Mouse (Mus musculus): ENCODE data around the gene Dgki.

The Dgki gene

DNA sequence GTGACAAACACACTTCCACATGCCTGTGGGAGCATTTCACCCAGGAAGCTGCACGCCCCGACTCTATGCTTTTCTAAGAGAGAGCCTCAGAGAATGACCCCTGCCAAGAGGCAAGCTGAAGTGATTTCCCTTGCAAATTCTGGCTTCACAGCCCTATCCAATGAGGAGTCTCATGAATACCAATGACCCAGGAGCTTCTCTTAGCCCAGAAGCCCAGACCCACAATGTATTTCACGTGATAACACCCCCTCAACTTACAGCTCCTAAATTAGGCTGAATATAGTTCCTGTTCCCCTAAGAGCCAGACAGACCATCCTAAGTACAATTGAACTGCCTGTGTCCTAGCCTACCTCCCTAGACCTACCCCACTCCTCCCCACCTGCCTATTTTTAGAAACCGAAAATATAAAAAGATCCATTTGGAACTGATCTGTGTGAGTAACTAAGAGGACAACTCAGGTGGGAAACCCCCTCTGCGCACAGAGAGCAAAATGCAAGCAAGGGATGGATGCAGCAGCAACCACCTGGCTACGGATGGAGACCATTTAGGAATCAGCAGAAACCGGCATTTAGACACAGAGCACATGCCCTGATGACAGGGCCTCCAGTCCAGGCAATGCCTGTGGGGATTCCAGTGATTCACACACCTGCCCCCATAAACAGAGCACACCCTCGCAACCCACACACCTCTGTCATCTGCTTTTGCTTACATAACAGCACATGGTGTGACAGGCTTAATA lies 2.1 kb downstream of the Dgki start:
- no peak for DNase-seq (ENCODE audit: low read depth, low spot score)

DNA sequence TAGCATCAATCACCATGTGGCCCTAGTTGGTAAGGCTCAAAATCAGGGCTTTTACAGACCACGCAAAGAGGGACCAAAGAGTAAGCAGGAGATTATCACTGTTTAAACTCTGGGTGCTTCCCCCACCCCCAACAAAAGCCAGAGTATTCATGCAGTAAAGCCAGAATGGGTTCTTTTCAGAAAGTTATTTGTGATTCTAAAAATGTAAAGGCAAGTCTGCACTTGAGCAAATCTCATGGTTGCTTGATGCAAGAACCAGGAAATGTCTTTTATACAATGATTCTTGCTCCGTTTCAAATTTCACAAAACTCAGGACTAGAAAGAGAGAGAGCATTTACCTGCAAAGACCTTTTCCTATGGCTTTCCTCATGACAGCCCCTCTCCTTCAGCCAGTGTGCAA lies 7.9 kb downstream of the Dgki start:
- no peak for DNase-seq (ENCODE audit: low read depth, low spot score)

DNA sequence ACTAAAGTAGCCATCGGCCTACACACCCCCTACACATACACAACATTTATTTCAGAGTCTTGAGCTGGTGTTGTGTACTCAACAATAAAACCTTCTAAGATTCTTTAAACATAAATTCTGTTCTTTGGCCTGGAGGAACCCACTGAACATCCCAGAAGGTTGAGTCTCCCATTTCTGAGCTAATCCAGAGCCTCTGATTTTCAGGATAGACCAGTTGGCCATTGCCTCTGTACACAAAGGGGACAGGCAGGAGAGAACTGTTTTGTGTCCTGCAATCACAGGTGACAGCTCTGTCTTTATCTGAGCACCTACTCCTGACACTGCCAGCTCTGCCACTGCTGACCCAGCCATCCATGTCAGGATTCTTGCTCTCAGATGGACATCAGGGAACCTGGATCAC lies 8.8 kb downstream of the Dgki start:
- no peak for DNase-seq (ENCODE audit: low read depth, low spot score)

DNA sequence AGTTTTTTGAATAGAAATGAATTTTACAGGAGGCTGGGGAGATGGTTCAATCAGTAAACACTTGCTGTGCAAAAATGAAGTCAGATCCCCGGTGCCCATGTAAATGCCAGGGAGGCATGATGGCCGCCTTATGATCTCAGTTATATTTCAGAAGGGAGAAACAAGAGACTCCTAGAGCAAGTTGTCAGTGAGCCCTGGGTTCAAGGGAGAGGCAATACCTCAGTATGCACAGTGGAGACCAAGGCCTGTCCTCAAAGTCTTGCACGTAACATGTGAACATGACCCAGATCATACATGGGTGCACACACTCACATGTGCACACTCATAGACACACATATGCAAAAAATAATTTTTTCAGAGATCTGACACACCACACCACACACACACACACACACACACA lies 9.3 kb downstream of the Dgki start:
- DNase-seq (ENCODE audit: low read depth, low spot score) = no peak

DNA sequence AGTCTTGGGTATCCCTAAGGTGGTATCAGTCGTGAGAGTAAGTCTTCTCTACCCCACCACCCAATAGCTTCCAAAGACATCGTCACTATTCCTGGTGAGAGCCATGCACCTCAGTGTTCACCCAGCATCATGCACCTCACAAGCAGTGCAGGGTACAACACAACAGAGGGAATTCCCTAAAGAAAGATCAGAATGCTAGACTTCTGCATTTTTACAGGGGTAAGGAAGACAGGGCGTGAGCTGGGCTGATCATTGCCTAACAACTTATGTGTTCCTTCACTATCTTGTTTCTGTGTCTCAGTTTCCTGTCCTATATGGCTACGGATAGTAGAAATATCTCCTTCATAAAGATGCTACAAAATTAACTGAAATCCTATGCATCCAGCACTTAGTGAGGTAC lies 13.8 kb downstream of the Dgki start:
- no peak for DNase-seq (ENCODE audit: low read depth, low spot score)

DNA sequence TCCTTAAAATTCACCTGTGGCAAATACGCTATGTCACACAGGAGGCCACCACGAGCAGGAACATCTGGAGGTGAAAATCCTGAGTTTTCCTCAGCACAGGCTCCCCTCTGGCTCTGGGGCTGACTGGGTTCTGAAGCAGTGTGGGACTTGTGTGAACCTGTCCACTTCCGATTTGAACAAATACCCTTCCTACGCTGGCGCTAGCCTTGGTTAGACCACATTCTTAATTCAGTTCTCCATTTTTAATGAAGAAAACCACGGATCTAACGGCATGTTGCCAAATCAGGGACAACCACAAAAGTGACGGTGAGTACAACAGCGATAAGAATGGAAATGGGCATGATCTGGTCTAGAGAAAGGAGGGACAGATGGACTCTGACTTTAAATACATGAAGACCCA lies 15.1 kb downstream of the Dgki start:
- no peak for DNase-seq (ENCODE audit: low read depth, low spot score)

DNA sequence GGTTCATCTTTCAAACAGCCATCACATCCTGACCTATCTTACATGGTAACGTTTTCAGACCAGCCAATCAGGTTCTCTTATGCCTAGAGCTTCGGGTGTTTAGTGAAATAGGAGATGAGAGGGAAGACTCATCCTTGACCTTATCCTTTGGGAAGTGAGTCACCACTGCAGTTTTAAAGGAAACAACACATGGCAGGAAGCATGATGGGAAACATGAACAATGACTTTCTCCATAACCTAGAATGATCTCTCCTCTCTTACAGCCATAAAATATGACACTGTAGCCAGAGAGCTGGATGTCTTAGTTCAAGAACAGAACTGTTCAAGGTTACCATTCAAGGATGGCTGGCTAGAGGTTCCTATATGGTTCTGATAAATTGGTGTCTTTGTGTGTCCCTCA lies 16.6 kb downstream of the Dgki start:
- DNase-seq (ENCODE audit: low read depth, low spot score) = no peak

DNA sequence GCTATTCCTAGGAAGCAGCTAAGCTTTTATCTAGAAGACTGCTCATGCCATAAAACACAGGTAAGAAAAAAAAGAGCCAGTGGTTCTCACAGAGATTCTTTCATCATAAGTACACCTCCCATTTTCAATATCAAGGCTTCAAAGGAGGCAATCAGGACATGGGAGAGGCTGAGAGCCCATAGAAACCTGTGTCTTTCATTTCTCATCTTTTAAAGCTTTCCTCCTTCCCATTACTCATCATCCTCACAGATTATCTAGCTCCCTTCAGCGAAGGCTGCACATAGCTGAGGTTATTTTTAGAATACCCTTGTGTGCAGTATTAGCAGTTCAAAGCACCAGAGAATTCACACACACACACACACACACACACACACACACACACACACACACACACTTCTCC lies 17.3 kb downstream of the Dgki start:
- DNase-seq (ENCODE audit: low read depth, low spot score) = no peak

DNA sequence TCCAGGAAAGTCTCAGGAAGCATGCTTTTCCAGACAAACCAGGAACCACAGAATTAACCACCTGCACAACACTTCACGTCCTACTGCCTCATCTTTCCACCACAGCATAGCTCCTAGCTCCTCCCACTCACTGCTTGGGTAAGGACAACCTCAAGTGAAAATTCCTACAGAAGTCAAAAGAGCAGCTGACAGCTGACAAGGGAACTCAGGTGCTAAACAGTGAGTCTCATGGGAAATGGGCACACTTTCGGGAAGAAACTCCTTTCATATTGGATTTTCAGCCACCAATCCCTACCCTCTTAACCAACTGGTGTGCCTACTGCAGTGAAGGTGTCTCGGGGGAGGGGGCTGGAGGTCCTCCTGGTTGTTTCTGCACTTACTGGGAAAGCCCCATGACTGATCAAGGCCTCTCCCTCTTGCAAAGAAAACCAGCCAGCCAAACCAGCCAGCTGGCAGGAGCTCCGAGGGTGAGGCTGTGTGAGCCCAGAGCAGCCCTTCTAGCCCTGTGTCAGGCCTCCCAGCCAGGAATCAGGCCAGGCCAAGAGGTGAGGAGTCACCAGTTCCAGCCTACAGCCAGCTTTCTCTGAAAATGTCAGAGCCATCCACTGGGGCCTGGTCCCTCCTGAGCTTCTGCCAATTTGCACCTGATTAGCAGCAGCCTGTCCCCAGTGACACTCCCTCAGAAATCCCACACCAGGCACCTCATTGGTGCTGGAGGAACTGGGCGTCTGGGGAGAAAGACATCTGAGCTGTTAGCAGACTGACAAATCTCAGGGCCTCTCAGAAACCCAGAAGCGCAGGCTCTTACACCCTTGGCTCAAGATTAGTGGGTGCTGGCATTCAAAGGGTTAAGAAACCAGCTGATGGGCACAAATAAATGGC lies 22.9 kb downstream of the Dgki start:
- no peak for DNase-seq (ENCODE audit: low read depth, low spot score)

DNA sequence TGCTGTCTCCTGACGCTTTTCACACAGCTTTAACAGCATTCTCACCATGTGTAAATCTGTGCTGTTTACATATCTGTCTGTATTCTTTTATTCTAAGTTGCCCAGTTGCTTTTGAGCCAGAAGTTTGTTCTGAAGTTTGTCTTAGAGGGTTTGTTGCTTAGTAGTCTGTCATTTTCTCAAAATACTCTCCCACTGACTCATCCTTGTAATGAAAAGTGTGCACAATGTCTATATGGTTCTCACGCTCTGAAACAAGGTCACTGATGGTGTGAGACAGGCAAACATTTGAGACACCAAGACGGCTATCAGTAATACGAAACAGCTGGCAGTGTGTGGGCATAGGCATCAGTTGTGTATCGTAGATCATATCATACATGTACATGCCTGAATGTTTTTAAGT lies 23.8 kb downstream of the Dgki start:
- DNase-seq (ENCODE audit: low read depth, low spot score) = no peak

DNA sequence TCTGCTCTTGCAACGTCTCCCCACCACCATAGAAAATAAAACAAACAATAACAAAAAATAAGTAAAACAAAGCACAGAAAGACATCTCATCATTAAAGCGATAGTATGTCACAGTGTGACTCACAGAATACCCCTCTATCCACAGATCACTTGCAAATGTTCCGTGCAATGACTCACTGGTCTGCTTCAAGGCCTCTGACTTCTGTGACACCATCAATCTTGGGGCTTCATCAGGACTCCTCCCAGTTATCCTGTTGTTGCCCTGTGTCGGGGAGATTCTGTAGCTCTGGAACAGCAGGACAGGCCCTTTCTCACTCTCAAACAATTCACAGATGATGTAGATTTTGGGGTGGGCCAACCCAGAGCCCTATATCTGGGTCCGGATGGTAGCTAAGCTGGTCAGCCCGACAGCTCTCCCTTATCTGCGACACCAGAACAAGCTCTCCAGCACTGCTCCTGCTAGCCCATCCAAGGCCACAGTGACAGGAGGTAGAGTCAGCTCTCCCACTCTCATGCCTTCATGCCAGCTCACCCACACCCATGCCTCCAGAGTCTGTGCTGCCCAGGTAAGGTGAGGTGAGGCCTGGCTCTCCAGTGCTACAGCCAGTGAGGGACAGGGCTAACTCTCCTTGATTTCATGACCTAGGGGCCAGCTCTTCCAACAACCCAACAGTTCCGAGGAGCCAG lies 28.9 kb downstream of the Dgki start:
- DNase-seq (ENCODE audit: low read depth, low spot score) = no peak

DNA sequence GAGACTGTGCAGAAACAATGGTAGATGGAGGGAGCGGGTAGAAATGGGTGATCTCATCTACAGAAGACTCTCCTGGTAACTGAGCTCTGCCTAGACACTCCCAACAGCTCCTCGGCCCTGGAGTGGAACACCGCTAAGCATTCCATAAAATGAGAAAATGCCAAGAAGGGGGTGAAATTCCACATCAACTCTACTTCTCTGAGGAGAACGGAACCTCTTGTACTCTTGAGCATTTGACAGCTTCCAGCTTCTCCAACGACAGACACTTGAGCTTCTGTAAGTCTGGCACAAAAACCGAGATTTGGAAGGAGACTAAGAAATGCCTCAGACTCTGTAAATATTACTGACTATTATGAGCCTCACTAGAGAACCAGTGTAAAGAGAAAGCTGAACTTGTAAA lies 31.4 kb downstream of the Dgki start:
- no peak for DNase-seq (ENCODE audit: low read depth, low spot score)

DNA sequence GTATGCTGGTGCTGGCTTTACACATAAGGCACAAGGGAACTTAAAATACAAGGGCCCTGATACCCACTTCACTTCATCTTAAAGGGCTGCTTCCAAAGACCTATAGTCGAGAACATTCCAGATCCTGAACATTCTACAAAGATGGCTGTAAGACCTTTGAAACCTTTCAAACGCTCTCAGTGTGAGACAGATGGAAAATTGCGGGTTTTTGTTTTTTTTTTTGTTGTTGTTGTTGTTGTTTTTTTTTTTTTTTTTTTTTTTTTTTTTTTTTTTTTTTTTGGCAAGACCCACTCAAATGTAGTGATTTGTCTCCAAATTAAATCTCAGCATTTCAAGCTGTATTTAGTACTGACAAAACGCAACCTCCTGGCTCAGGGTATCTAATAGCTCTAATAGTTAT lies 32.0 kb downstream of the Dgki start:
- DNase-seq (ENCODE audit: low read depth, low spot score) = no peak

DNA sequence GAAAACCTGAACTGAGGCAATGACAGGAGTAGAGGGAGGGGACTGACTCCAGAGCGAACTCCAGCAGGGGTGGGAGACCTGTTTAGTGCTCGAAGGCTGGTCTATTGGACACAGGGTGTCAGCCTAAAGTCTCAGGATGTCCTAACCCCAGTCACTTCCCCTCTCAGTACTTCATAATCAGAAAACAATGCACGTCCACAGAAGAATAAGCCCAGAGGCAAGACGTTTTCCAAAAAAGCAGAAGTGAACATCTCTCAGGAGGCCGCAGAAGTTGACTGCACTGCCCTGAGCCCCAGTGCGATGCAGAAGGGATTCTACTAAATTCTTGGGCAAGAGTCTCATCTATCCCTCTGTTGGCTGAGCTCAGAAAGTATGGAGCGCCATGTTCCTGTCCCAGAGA lies 37.5 kb downstream of the Dgki start:
- DNase-seq (ENCODE audit: low read depth, low spot score) = no peak

DNA sequence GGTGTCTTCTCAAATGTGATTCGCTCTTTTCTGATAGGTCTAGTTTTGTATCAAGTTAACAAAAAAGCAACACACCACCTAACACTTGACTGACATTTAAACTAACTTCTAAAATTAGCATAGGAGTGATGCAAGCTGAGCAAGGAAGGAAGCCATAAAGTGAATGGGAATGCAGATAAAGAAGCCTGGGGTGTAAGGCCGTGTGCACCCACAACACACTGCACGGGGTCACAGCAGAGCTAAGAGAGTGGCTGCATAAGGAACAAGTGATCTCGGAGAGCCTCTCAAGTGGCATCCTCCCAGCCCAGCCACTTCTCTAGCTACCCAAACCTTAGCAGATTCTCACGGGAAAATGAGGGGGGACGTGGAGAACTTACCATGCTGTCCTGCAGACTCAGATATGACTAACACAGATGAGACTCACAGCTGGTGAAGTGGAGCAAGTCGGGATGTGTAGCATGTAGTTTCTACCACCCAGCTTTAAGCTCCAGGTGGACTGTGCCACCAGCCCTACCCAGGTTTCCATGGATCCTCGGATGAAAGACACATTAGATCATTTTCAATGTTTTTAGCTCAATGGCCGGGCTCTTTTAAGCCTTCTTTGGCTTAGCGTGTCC lies 38.6 kb downstream of the Dgki start:
- DNase-seq (ENCODE audit: low read depth, low spot score) = no peak

DNA sequence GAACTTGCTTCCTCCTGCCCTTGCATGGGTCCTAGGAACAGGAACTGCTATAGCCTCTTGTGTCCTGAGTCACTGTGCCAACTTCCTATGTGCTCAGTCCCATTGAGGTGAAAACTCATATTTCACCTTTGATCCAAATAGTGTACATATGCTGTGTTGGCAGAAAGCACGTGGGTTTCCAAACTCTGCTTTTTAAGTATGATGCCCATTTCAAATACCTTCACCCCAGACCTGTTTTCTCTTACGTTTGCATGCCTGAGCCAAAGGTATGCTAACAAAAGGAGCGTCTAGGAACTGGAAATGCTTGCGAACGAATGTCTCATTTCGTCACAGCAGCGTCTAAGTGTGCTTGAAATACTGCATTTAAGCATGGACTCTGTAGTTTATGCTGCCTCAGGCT lies 41.3 kb downstream of the Dgki start:
- no peak for DNase-seq (ENCODE audit: low read depth, low spot score)

DNA sequence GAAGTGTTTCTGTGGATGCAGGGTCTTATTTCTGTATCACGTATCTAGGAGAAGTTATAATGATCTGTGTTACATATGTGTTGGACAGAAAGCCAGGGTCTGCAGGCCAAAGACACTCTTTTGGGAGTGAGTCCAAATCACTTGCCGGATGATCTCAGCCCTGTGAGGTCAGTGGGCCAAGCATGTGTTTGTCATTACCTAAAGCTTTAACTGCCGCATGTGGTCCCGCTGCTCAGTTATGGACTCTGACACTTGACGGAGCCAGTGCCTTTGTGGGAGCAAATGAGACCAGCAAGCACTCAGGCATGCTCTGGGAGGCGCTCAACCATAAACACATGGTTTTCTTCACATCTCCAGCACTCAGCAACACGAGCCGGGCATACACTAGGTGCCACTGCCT lies 45.8 kb downstream of the Dgki start:
- DNase-seq (ENCODE audit: low read depth, low spot score) = no peak

DNA sequence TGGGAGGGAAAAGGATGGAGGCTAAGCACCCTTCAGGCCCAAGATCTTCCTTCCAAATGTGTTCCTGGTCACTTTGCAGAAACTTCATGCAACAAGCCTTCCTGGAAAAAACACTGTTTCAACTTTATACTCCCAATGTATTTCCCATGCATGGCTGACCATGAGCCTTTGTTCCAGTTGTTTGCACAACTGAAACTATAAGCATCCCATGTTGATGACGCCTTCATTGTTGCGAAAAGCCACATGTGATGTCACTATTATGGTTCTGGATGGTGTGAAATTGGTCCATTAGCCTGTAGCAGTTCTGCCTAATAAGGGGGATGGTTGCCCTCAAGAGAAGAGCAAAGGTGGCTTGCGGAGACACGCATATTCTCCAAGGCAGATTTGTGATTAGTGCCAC lies 47.4 kb downstream of the Dgki start:
- no peak for DNase-seq (ENCODE audit: low read depth, low spot score)

DNA sequence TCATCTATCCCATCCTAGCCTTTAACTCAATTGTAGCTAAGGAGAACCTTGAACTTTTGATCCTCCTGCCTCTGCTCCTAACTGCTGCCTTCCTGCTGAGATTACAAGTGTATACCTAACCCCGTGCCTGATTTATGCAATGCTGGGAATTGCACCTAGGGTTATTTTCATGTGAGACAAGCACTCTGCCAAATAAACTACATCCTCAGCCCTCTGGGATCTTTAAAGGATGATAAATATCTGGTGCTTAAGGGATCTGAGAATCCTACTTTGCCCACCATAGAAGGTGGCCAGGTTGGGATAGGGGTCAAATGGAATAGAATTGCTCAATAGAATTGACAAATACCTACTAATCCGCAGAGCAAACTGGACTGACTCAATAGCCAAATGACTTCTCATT lies 49.3 kb downstream of the Dgki start:
- no peak for DNase-seq (ENCODE audit: low read depth, low spot score)

DNA sequence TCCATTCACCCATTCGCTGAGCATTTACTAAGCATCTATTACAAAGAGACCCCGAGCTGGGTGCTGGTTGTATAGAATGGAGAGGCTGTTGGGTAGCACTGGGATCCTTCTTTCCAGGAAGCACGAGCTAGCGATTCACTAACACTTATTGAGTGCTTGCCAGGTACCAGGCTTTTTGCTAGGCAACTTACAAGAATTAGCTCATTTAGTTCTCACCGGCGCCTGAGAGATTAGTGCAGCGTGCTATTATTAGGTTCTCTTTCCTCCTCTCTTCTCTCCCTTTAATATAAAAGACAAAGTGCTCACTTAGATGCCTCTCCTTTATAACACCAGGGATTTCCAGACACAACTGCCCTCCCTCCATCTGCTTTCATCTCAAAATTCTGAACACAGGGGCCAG lies 54.2 kb downstream of the Dgki start:
- no peak for DNase-seq (ENCODE audit: low read depth, low spot score)

DNA sequence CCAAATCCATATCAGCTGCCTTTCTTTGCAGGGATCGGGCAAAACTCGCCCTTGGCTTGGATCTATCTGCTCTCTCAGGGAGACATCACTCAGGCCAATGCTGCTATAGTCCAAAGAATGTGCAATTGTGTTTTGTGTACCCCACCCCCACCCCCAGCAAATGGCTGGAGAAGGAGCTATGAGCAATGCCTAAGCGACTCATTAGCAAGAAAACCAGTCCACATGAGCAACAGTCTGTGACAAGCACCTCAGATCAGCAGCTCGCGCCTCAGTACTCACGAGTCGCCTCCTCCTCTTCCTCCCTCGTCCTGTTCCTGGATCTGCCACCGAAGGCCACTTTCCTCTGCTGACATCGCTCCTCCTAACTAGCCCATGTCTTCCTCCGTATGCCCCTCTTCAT lies 55.9 kb downstream of the Dgki start:
- no peak for DNase-seq (ENCODE audit: low read depth, low spot score)

DNA sequence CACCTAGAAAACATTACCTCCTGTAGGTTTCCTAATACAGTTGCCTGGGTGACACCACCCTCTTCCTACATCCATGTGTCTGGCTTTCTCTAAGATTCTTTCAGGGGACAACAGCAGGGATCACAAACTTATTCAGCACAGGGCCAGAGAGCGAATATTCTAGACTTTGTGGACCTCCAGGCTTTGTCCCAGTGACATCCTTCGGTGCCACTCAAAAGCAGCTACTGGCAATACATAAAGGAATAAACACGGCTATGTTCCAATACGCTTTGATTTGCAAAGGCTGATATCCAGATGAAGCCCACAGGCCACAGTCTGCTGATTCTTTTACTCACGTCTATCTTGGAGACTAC lies 57.2 kb downstream of the Dgki start:
- DNase-seq (ENCODE audit: low read depth, low spot score) = no peak
